Mouse (Mus musculus) C3H10T1/2 (cell line): ENCODE data around the gene Vmn1r204. TPM values are rescaled to one million over a fixed set of nuclear protein-coding genes. Genes with fewer than 3 reads are reported as not detected.

Experiments
- polyA plus RNA-seq, 2 experiments: library from polyadenylated mRNA; unstranded; fragments of >200 nt; fragmentation: generic; extraction: Trizol; gene quantifications; one replicate each; pipeline ENCODE4 v1.2.1; 2012; ENCODE audit warnings: missing spikeins in 2 of 2

Gene Vmn1r204
- not detected for polyA plus RNA-seq

GRCm38 (mm10) chr13:22552898-22553297, at the start of gene Vmn1r204:
Vmn1r204 (plus strand) TSS chr13:22553198.

GRCm38 (mm10) chr13:22505281-22505680, 47.7 kb upstream of the Vmn1r204 start, which contains the start of gene Vmn1r202:
Vmn1r202 (minus strand) TSS chr13:22505381.

GRCm38 (mm10) chr13:22517814-22518213, 35.2 kb upstream of the Vmn1r204 start, which contains the start of gene Vmn1r203:
Vmn1r203 (plus strand) TSS chr13:22518114.

GRCm38 (mm10) chr13:22592900-22593299, 39.9 kb downstream of the Vmn1r204 start, which contains the start of gene Vmn1r205:
Vmn1r205 (minus strand) TSS chr13:22593000.

Other genes starting within 250 kb of the Vmn1r204 start
- gene Vmn1r197, start 228.6 kb upstream of the Vmn1r204 start, polyA plus RNA-seq = not detected
- gene Vmn1r198, start 202.8 kb upstream of the Vmn1r204 start, polyA plus RNA-seq = not detected
- not detected for gene Vmn1r199, start 173.4 kb upstream of the Vmn1r204 start, polyA plus RNA-seq
- gene Vmn1r200, start 162.8 kb upstream of the Vmn1r204 start, polyA plus RNA-seq = not detected
- gene Vmn1r201, start 81.3 kb upstream of the Vmn1r204 start, polyA plus RNA-seq = not detected
- not detected for gene Vmn1r202, start 47.8 kb upstream of the Vmn1r204 start, polyA plus RNA-seq
- gene Vmn1r203, start 35.1 kb upstream of the Vmn1r204 start, polyA plus RNA-seq = not detected
- gene Vmn1r205, start 39.8 kb downstream of the Vmn1r204 start, polyA plus RNA-seq = not detected
- gene Vmn1r206, start 71.1 kb downstream of the Vmn1r204 start, polyA plus RNA-seq = not detected
- not detected for gene Vmn1r207-ps, start 176.4 kb downstream of the Vmn1r204 start, polyA plus RNA-seq
- gene Vmn1r208, start 224.2 kb downstream of the Vmn1r204 start, polyA plus RNA-seq = not detected